Mouse (Mus musculus): ENCODE measurements around the gene Prss42.
"Not testable (repeated sequence)": the region's sequence is repeated elsewhere in the genome, so short reads cannot be mapped to it uniquely, and the experiment has no call there.

Prss42 gene

GRCm38 (mm10) chr9:110797013-110797412, 953 bp upstream of the Prss42 start:
- DNase-seq, result no peak

GRCm38 (mm10) chr9:110800834-110801479, 3.0 kb downstream of the Prss42 start:
- DNase-seq, result no peak

GRCm38 (mm10) chr9:110803294-110803693, 5.3 kb downstream of the Prss42 start:
- no peak for DNase-seq

- peak; percentile 10 for DNase-seq
Observed at GRCm38 (mm10) chr9:110810051-110810450, 12.1 kb downstream of the Prss42 start.

GRCm38 (mm10) chr9:110813789-110814188, 15.8 kb downstream of the Prss42 start, which contains the start of gene Prss44:
TSS of gene Prss44 (plus strand) at chr9:110813994.
- no peak for DNase-seq

GRCm38 (mm10) chr9:110820546-110820945, 22.6 kb downstream of the Prss42 start:
- not testable (repeated sequence) for DNase-seq

- no peak for DNase-seq
Observed at GRCm38 (mm10) chr9:110821436-110821835, 23.5 kb downstream of the Prss42 start.

- DNase-seq, result no peak
Observed at GRCm38 (mm10) chr9:110825426-110825825, 27.5 kb downstream of the Prss42 start.

GRCm38 (mm10) chr9:110825832-110826231, 27.9 kb downstream of the Prss42 start:
- no peak for DNase-seq

- no peak for DNase-seq
Observed at GRCm38 (mm10) chr9:110826390-110826789, 28.4 kb downstream of the Prss42 start, which contains the start of gene Prss43. TSS of gene Prss43 (plus strand) at chr9:110826690.

GRCm38 (mm10) chr9:110833021-110833420, 35.1 kb downstream of the Prss42 start:
- DNase-seq, result no peak

- DNase-seq, result no peak
Observed at GRCm38 (mm10) chr9:110834411-110834810, 36.4 kb downstream of the Prss42 start, which contains the start of gene Prss45. TSS of gene Prss45 (plus strand) at chr9:110834588.

- no peak for DNase-seq
Observed at GRCm38 (mm10) chr9:110834961-110835360, 37.0 kb downstream of the Prss42 start.

GRCm38 (mm10) chr9:110836112-110836511, 38.1 kb downstream of the Prss42 start:
- no peak for DNase-seq

GRCm38 (mm10) chr9:110840905-110841304, 42.9 kb downstream of the Prss42 start:
- DNase-seq, result no peak

GRCm38 (mm10) chr9:110841438-110841837, 43.5 kb downstream of the Prss42 start:
- DNase-seq, result no peak

- no peak for DNase-seq
Observed at GRCm38 (mm10) chr9:110844206-110844605, 46.2 kb downstream of the Prss42 start, which contains the start of gene Prss46. TSS of gene Prss46 (plus strand) at chr9:110844506.

- no peak for DNase-seq
Observed at GRCm38 (mm10) chr9:110849162-110849561, 51.2 kb downstream of the Prss42 start.
